Comparison of ENCODE assay signal across 22 mouse cellular contexts in genomic region chr1:136880260-136880659, GRCm38 (mm10).
"Had no signal": no experiment of that assay in that cellular context is flagged by ENCODE, and none has a peak within 500 bp of the region (broad histone marks: within the 10 kb centered on the region; RNA-seq: fewer than 3 reads in every experiment).

No protein-coding gene starts in this region.

- H3K4me2 ChIP-seq: lung, embryonic 15.5 days; midbrain, embryonic 11.5 days; midbrain, embryonic 13.5 days; neural tube, embryonic 13.5 days; neural tube, embryonic 15.5 days had no signal

- H3K4me1 ChIP-seq: lung, embryonic 15.5 days; megakaryocyte, embryonic 14.5 days; neural tube, embryonic 13.5 days had no signal

- H3K9me3 ChIP-seq: lung, embryonic 15.5 days; midbrain, embryonic 13.5 days; neural tube, embryonic 13.5 days; neural tube, embryonic 15.5 days had no signal

- H3K36me3 ChIP-seq: lung, embryonic 15.5 days; midbrain, embryonic 13.5 days; neural tube, embryonic 13.5 days; neural tube, embryonic 15.5 days had no signal

- ATAC-seq: liver, postnatal 0 days; lung, postnatal 0 days; midbrain, embryonic 13.5 days; midbrain, embryonic 16.5 days had no signal

- H3K9ac ChIP-seq: liver, postnatal 0 days; lung, embryonic 15.5 days; midbrain, embryonic 13.5 days; neural tube, embryonic 13.5 days; neural tube, embryonic 15.5 days had no signal

- DNase-seq: liver, postnatal 0 days; lung, adult 2 months; lung, postnatal 14 days; lung, postnatal 36 days; retina, postnatal 1 day; right cerebral cortex, adult 18-20 months; right cerebral cortex, postnatal 25 days; right cerebral cortex, postnatal 4 days; spleen, adult 18-20 months; thymus, adult 18-20 months; thymus, postnatal 25 days; thymus, postnatal 4 days had no signal

- H3K27me3 ChIP-seq: lung, embryonic 15.5 days; megakaryocyte, embryonic 14.5 days; midbrain, embryonic 13.5 days; neural tube, embryonic 13.5 days; neural tube, embryonic 15.5 days had no signal

- H3K27ac ChIP-seq: lung, embryonic 15.5 days; macrophage; midbrain, embryonic 13.5 days; neural tube, embryonic 13.5 days; neural tube, embryonic 15.5 days had no signal

- H3K4me3 ChIP-seq: lung, embryonic 15.5 days; megakaryocyte, embryonic 14.5 days; midbrain, embryonic 13.5 days; myocyte; neural tube, embryonic 13.5 days; neural tube, embryonic 15.5 days had no signal
